Mouse (Mus musculus) cerebellum, adult 2 months (tissue): ENCODE results near the gene Heatr5b. TPM values are rescaled to one million over a fixed set of nuclear protein-coding genes. Genes with fewer than 3 reads are reported as not detected.
"Not testable (repeated sequence)": the region's sequence is repeated elsewhere in the genome, so short reads cannot be mapped to it uniquely, and the experiment has no call there.

ENCODE experiments used
- DNase-seq, 2 experiments: peaks; one replicate each; pipeline ENCODE4 v3.0.0; 2021
- H3K27ac ChIP-seq: fragments of 200-500 bp; 2 replicates; pipeline ENCODE4 v1.5.1; 2012; ENCODE audit warnings: low read length, control low read depth, inconsistent platforms; ENCODE audit not compliant: insufficient read depth
- H3K27me3 ChIP-seq: fragments of 200-500 bp; 2 replicates; pipeline ENCODE4 v1.6.1; 2012; ENCODE audit warnings: inconsistent platforms, mild to moderate bottlenecking, low read length, moderate library complexity; ENCODE audit not compliant: control insufficient read depth, insufficient read depth
- H3K4me1 ChIP-seq: fragments of 200-500 bp; 2 replicates; pipeline ENCODE4 v1.6.1; 2011; ENCODE audit warnings: low read length; ENCODE audit not compliant: control insufficient read depth, insufficient read depth
- H3K4me3 ChIP-seq: fragments of 200-500 bp; replicated peaks from 2 replicates; pipeline ENCODE3; 2011; ENCODE audit warnings: mild to moderate bottlenecking, low read depth, low read length, control low read depth; ENCODE audit not compliant: insufficient read depth
- CTCF ChIP-seq: fragments of 200-500 bp; IDR thresholded peaks from 2 replicates; pipeline ENCODE4 v1.5.1; 2011; ENCODE audit warnings: low read depth, mild to moderate bottlenecking, control low read depth, low read length, moderate library complexity, borderline replicate concordance; ENCODE audit not compliant: insufficient read depth
- POLR2A ChIP-seq: fragments of 200-500 bp; IDR thresholded peaks from 2 replicates; pipeline ENCODE4 v1.6.1; 2011; ENCODE audit warnings: low read length, control low read depth, borderline replicate concordance; ENCODE audit not compliant: insufficient read depth
- WGBS: fragments of 180-500 bp; shearing (Covaris S2); methylation state at CpG from one replicate; pipeline ENCODE4 v1.1.7; 2018; 5-methylcytosine and 5-hydroxymethylcytosine counted together
- polyA plus RNA-seq: library from polyadenylated mRNA; depleted of rRNA; stranded (reverse); fragments of >200 nt; gene quantifications from 2 replicates; pipeline ENCODE4 v1.2.3, GENCODE M21; 2012

Heatr5b gene
- polyA plus RNA-seq, 1 experiment: 36.0 TPM

GRCm38 (mm10) chr17:78791068-78791689 is 44.0 kb downstream of the Heatr5b start:
- TF ChIP-seq CTCF (no peak), POLR2A (no peak)
- 69% methylated on average over 7 of the region's 7 CpGs for WGBS
- H3K27ac ChIP-seq: no peak overlapping the region
- no peaks in the 10 kb centered on the region for H3K27me3 ChIP-seq
- no peak overlapping the region for H3K4me3 ChIP-seq
- H3K4me1 ChIP-seq: no peaks in the 10 kb centered on the region
- DNase-seq: no peak

GRCm38 (mm10) chr17:78788273-78788672 is 46.9 kb downstream of the Heatr5b start:
- not testable (repeated sequence) for DNase-seq, H3K4me1 ChIP-seq, H3K27me3 ChIP-seq, H3K27ac ChIP-seq, H3K4me3 ChIP-seq
- WGBS: 78% methylated on average over 3 of the region's 3 CpGs

GRCm38 (mm10) chr17:78778765-78779164 is 56.4 kb downstream of the Heatr5b start:
- WGBS: 96% methylated on average over 1 of the region's 1 CpGs
- TF ChIP-seq POLR2A: no peak
- no peak for TF ChIP-seq CTCF
- Histone ChIP-seq H3K4me1 (no peaks in the 10 kb centered on the region), H3K27ac (no peak overlapping the region), H3K27me3 (no peaks in the 10 kb centered on the region), H3K4me3 (no peak overlapping the region)
- no peak for DNase-seq

- Histone ChIP-seq H3K27me3 (no peaks in the 10 kb centered on the region), H3K4me1 (no peaks in the 10 kb centered on the region), H3K27ac (no peak overlapping the region), H3K4me3 (no peak overlapping the region)
- WGBS: 92% methylated on average over 2 of the region's 2 CpGs
- no peak for TF ChIP-seq CTCF
- TF ChIP-seq POLR2A: no peak
- no peak for DNase-seq
Observed at GRCm38 (mm10) chr17:78772317-78772716, 62.8 kb downstream of the Heatr5b start.

- H3K27ac ChIP-seq: no peak overlapping the region
- TF ChIP-seq POLR2A (no peak), CTCF (no peak)
- H3K4me1 ChIP-seq: no peaks in the 10 kb centered on the region
- 88% methylated on average over 7 of the region's 7 CpGs for WGBS
- DNase-seq: no peak
- H3K27me3 ChIP-seq: no peaks in the 10 kb centered on the region
- no peak overlapping the region for H3K4me3 ChIP-seq
Observed at GRCm38 (mm10) chr17:78770932-78771331, 64.2 kb downstream of the Heatr5b start.

- no peaks in the 10 kb centered on the region for H3K4me1 ChIP-seq
- no peak for TF ChIP-seq CTCF
- no peak for TF ChIP-seq POLR2A
- no peaks in the 10 kb centered on the region for H3K27me3 ChIP-seq
- no peak for DNase-seq
- H3K27ac ChIP-seq: no peak overlapping the region
- no peak overlapping the region for H3K4me3 ChIP-seq
- 83% methylated on average over 3 of the region's 3 CpGs for WGBS
Observed at GRCm38 (mm10) chr17:78769341-78769740, 65.8 kb downstream of the Heatr5b start.

GRCm38 (mm10) chr17:78768937-78769336 is 66.2 kb downstream of the Heatr5b start:
- Histone ChIP-seq H3K27ac (no peak overlapping the region), H3K27me3 (no peaks in the 10 kb centered on the region), H3K4me3 (no peak overlapping the region), H3K4me1 (no peaks in the 10 kb centered on the region)
- no peak for TF ChIP-seq CTCF
- TF ChIP-seq POLR2A: no peak
- 90% methylated on average over 2 of the region's 2 CpGs for WGBS
- no peak for DNase-seq

GRCm38 (mm10) chr17:78767546-78767945 is 67.6 kb downstream of the Heatr5b start:
- no peak for DNase-seq
- no peaks in the 10 kb centered on the region for H3K27me3 ChIP-seq
- no peak overlapping the region for H3K4me3 ChIP-seq
- no peak overlapping the region for H3K27ac ChIP-seq
- H3K4me1 ChIP-seq: no peaks in the 10 kb centered on the region
- 72% methylated on average over 8 of the region's 8 CpGs for WGBS
- TF ChIP-seq CTCF (no peak), POLR2A (no peak)
